Mouse (Mus musculus): ENCODE results near the gene Dusp3. TPM values are rescaled to one million over a fixed set of nuclear protein-coding genes. Genes with fewer than 3 reads are reported as not detected.

The Dusp3 gene
- polyA plus RNA-seq, 1 experiment, result not detected

- TF ChIP-seq GATA1 (IDR thresholded peaks at IDR 0.05; ENCODE audit: low read length), result no peak
These were observed 36.6 kb upstream of the Dusp3 start for GRCm38 (mm10) chr11:102023406-102023805.

- TF ChIP-seq GATA1 (IDR thresholded peaks at IDR 0.05; ENCODE audit: low read length), result no peak
These were observed 34.4 kb upstream of the Dusp3 start for GRCm38 (mm10) chr11:102021196-102021595.

- TF ChIP-seq GATA1 (IDR thresholded peaks at IDR 0.05; ENCODE audit: low read length), result no peak
These were observed 32.9 kb upstream of the Dusp3 start for GRCm38 (mm10) chr11:102019736-102020135.

GRCm38 (mm10) chr11:102016136-102016535 is 29.3 kb upstream of the Dusp3 start:
- no peak for TF ChIP-seq GATA1 (IDR thresholded peaks at IDR 0.05; ENCODE audit: low read length)

- TF ChIP-seq GATA1 (IDR thresholded peaks at IDR 0.05; ENCODE audit: low read length), result no peak
These were observed 28.7 kb upstream of the Dusp3 start for GRCm38 (mm10) chr11:102015472-102015871.

GRCm38 (mm10) chr11:102013201-102013600 is 26.4 kb upstream of the Dusp3 start:
- no peak for TF ChIP-seq GATA1 (IDR thresholded peaks at IDR 0.05; ENCODE audit: low read length)

GRCm38 (mm10) chr11:102011510-102011909 is 24.7 kb upstream of the Dusp3 start:
- TF ChIP-seq GATA1 (IDR thresholded peaks at IDR 0.05; ENCODE audit: low read length), result no peak

- TF ChIP-seq GATA1 (IDR thresholded peaks at IDR 0.05; ENCODE audit: low read length), result no peak
These were observed 23.3 kb upstream of the Dusp3 start for GRCm38 (mm10) chr11:102010140-102010539.

- TF ChIP-seq GATA1 (IDR thresholded peaks at IDR 0.05; ENCODE audit: low read length), result no peak
These were observed 22.3 kb upstream of the Dusp3 start for GRCm38 (mm10) chr11:102008954-102009637.

- TF ChIP-seq GATA1 (IDR thresholded peaks at IDR 0.05; ENCODE audit: low read length), result no peak
These were observed 21.6 kb upstream of the Dusp3 start for GRCm38 (mm10) chr11:102008372-102008771.

- no peak for TF ChIP-seq GATA1 (IDR thresholded peaks at IDR 0.05; ENCODE audit: low read length)
These were observed 19.9 kb upstream of the Dusp3 start for GRCm38 (mm10) chr11:102006688-102007087.

- no peak for TF ChIP-seq GATA1 (IDR thresholded peaks at IDR 0.05; ENCODE audit: low read length)
These were observed 19.5 kb upstream of the Dusp3 start for GRCm38 (mm10) chr11:102006271-102006670.

- TF ChIP-seq GATA1 (IDR thresholded peaks at IDR 0.05; ENCODE audit: low read length), result no peak
These were observed 17.4 kb upstream of the Dusp3 start for GRCm38 (mm10) chr11:102004251-102004650.

GRCm38 (mm10) chr11:101999466-101999865 is 12.7 kb upstream of the Dusp3 start:
- TF ChIP-seq GATA1 (IDR thresholded peaks at IDR 0.05; ENCODE audit: low read length), result no peak

- no peak for TF ChIP-seq GATA1 (IDR thresholded peaks at IDR 0.05; ENCODE audit: low read length)
These were observed 11.4 kb upstream of the Dusp3 start for GRCm38 (mm10) chr11:101998258-101998657.

- no peak for TF ChIP-seq GATA1 (IDR thresholded peaks at IDR 0.05; ENCODE audit: low read length)
These were observed 9.1 kb upstream of the Dusp3 start for GRCm38 (mm10) chr11:101995938-101996337.

- no peak for TF ChIP-seq GATA1 (IDR thresholded peaks at IDR 0.05; ENCODE audit: low read length)
These were observed 7.3 kb upstream of the Dusp3 start for GRCm38 (mm10) chr11:101994100-101994499.

- no peak for TF ChIP-seq GATA1 (IDR thresholded peaks at IDR 0.05; ENCODE audit: low read length)
These were observed 5.6 kb upstream of the Dusp3 start for GRCm38 (mm10) chr11:101992411-101992810.

Measured in G1E-ER4 (cell line).